Mouse (Mus musculus): Measurements from ENCODE around the gene Ebf3. TPM values are rescaled to one million over a fixed set of nuclear protein-coding genes. Genes with fewer than 3 reads are reported as not detected.

Ebf3 gene
- total and polyA plus RNA-seq, 2 experiments from 2014 or later = 0.67 to 14.0 TPM

GRCm38 (mm10) chr7:137307131-137307530 lies 7.1 kb downstream of the Ebf3 start:
- TF ChIP-seq CTCF (IDR thresholded peaks at IDR 0.05; ENCODE audit: low read depth) = no peak
- H3K9me3 ChIP-seq (ENCODE audit: low read length) = no peaks in the 10 kb centered on the region
- ATAC-seq (no peak), DNase-seq (no peak)
- H3K27ac ChIP-seq (ENCODE audit: low read depth, low read length) = no peak overlapping the region
- H3K4me3 ChIP-seq (ENCODE audit: low read depth, low read length) = no peak overlapping the region
- H3K4me1 ChIP-seq (ENCODE audit: insufficient read depth) = no peaks in the 10 kb centered on the region; the same call in 1 of the 2 replicates
- 26% methylated on average over 8 of the region's 8 CpGs for WGBS
- H3K9ac ChIP-seq = no peak overlapping the region
- H3K4me2 ChIP-seq (ENCODE audit: low read depth) = no peak overlapping the region
- no peaks in the 10 kb centered on the region for H3K36me3 ChIP-seq (ENCODE audit: insufficient read depth)
- peaks cover 59% of the 10 kb centered on the region for H3K27me3 ChIP-seq (ENCODE audit: insufficient read depth, low read length)

GRCm38 (mm10) chr7:137306127-137306526 lies 8.1 kb downstream of the Ebf3 start:
- Histone ChIP-seq H3K27me3 (ENCODE audit: insufficient read depth, low read length) (peaks cover 58% of the 10 kb centered on the region), H3K36me3 (ENCODE audit: insufficient read depth) (no peaks in the 10 kb centered on the region), H3K4me3 (ENCODE audit: low read depth, low read length) (no peak overlapping the region), H3K9ac (no peak overlapping the region), H3K27ac (ENCODE audit: low read depth, low read length) (no peak overlapping the region), H3K4me1 (ENCODE audit: insufficient read depth) (no peaks in the 10 kb centered on the region; the same call in 1 of the 2 replicates), H3K4me2 (ENCODE audit: low read depth) (no peak overlapping the region), H3K9me3 (ENCODE audit: low read length) (no peaks in the 10 kb centered on the region)
- TF ChIP-seq CTCF (IDR thresholded peaks at IDR 0.05; ENCODE audit: low read depth) = no peak
- DNase-seq (no peak), ATAC-seq (no peak)
- 47% methylated on average over 9 of the region's 9 CpGs for WGBS

GRCm38 (mm10) chr7:137303776-137304171 lies 10.5 kb downstream of the Ebf3 start:
- ATAC-seq = no peak
- Histone ChIP-seq H3K9me3 (ENCODE audit: low read length) (no peaks in the 10 kb centered on the region), H3K9ac (no peak overlapping the region), H3K36me3 (ENCODE audit: insufficient read depth) (no peaks in the 10 kb centered on the region), H3K27ac (ENCODE audit: low read depth, low read length) (no peak overlapping the region), H3K4me1 (ENCODE audit: insufficient read depth) (no peaks in the 10 kb centered on the region), H3K4me2 (ENCODE audit: low read depth) (no peak overlapping the region), H3K4me3 (ENCODE audit: low read depth, low read length) (no peak overlapping the region), H3K27me3 (ENCODE audit: insufficient read depth, low read length) (peaks cover 59% of the 10 kb centered on the region)
- 49% methylated on average over 10 of the region's 10 CpGs for WGBS
- TF ChIP-seq CTCF (IDR thresholded peaks at IDR 0.05; ENCODE audit: low read depth) = no peak
- no peak for DNase-seq

- no peak for DNase-seq
- no peak for ATAC-seq
- Histone ChIP-seq H3K9ac (no peak overlapping the region), H3K27me3 (ENCODE audit: insufficient read depth, low read length) (peaks cover 65% of the 10 kb centered on the region), H3K4me1 (ENCODE audit: insufficient read depth) (no peaks in the 10 kb centered on the region), H3K36me3 (ENCODE audit: insufficient read depth) (no peaks in the 10 kb centered on the region), H3K27ac (ENCODE audit: low read depth, low read length) (no peak overlapping the region), H3K4me2 (ENCODE audit: low read depth) (no peak overlapping the region), H3K4me3 (ENCODE audit: low read depth, low read length) (no peak overlapping the region), H3K9me3 (ENCODE audit: low read length) (no peaks in the 10 kb centered on the region)
- TF ChIP-seq CTCF (IDR thresholded peaks at IDR 0.05; ENCODE audit: low read depth) = no peak
- WGBS = 30% methylated on average over 10 of the region's 10 CpGs
Observed at GRCm38 (mm10) chr7:137302961-137303775, 11.1 kb downstream of the Ebf3 start.

- Histone ChIP-seq H3K4me3 (ENCODE audit: low read depth, low read length) (no peak overlapping the region), H3K27me3 (ENCODE audit: insufficient read depth, low read length) (peaks cover 69% of the 10 kb centered on the region), H3K36me3 (ENCODE audit: insufficient read depth) (no peaks in the 10 kb centered on the region), H3K9ac (no peak overlapping the region), H3K4me2 (ENCODE audit: low read depth) (no peak overlapping the region), H3K4me1 (ENCODE audit: insufficient read depth) (no peaks in the 10 kb centered on the region), H3K27ac (ENCODE audit: low read depth, low read length) (no peak overlapping the region), H3K9me3 (ENCODE audit: low read length) (no peaks in the 10 kb centered on the region)
- no peak for TF ChIP-seq CTCF (IDR thresholded peaks at IDR 0.05; ENCODE audit: low read depth)
- DNase-seq (no peak), ATAC-seq (no peak)
- WGBS = 56% methylated on average over 5 of the region's 5 CpGs
Observed at GRCm38 (mm10) chr7:137302161-137302560, 12.1 kb downstream of the Ebf3 start.

- H3K9me3 ChIP-seq (ENCODE audit: low read length) = no peaks in the 10 kb centered on the region
- H3K4me2 ChIP-seq (ENCODE audit: low read depth) = no peak overlapping the region
- H3K27me3 ChIP-seq (ENCODE audit: insufficient read depth, low read length) = peaks cover 68% of the 10 kb centered on the region
- ATAC-seq = no peak
- no peak for DNase-seq
- WGBS = 20% methylated on average over 15 of the region's 15 CpGs
- H3K4me3 ChIP-seq (ENCODE audit: low read depth, low read length) = no peak overlapping the region
- H3K4me1 ChIP-seq (ENCODE audit: insufficient read depth) = no peaks in the 10 kb centered on the region
- no peak overlapping the region for H3K9ac ChIP-seq
- H3K27ac ChIP-seq (ENCODE audit: low read depth, low read length) = no peak overlapping the region
- H3K36me3 ChIP-seq (ENCODE audit: insufficient read depth) = no peaks in the 10 kb centered on the region
- TF ChIP-seq CTCF (IDR thresholded peaks at IDR 0.05; ENCODE audit: low read depth) = 0 out of 2 replicates have a peak, but pooled peaks have one; percentile 28
Observed at GRCm38 (mm10) chr7:137301329-137301751, 12.9 kb downstream of the Ebf3 start.

- Histone ChIP-seq H3K4me2 (ENCODE audit: low read depth) (no peak overlapping the region), H3K27me3 (ENCODE audit: insufficient read depth, low read length) (peaks cover 66% of the 10 kb centered on the region), H3K4me1 (ENCODE audit: insufficient read depth) (no peaks in the 10 kb centered on the region), H3K4me3 (ENCODE audit: low read depth, low read length) (no peak overlapping the region), H3K9ac (no peak overlapping the region), H3K27ac (ENCODE audit: low read depth, low read length) (no peak overlapping the region), H3K36me3 (ENCODE audit: insufficient read depth) (no peaks in the 10 kb centered on the region), H3K9me3 (ENCODE audit: low read length) (no peaks in the 10 kb centered on the region)
- ATAC-seq (no peak), DNase-seq (no peak)
- no peak for TF ChIP-seq CTCF (IDR thresholded peaks at IDR 0.05; ENCODE audit: low read depth)
- 30% methylated on average over 6 of the region's 6 CpGs for WGBS
Observed at GRCm38 (mm10) chr7:137300826-137301225, 13.4 kb downstream of the Ebf3 start.

All from forebrain, postnatal 0 days (tissue).